Mouse (Mus musculus) heart, postnatal 25 days (tissue): ENCODE results near the gene Rnase13. TPM values are rescaled to one million over a fixed set of nuclear protein-coding genes. Genes with fewer than 3 reads are reported as not detected.
"Not testable (repeated sequence)": the region's sequence is repeated elsewhere in the genome, so short reads cannot be mapped to it uniquely, and the experiment has no call there.

Experiments
- DNase-seq: peaks from one replicate; pipeline ENCODE4 v3.0.0; 2022; ENCODE audit warnings: low spot score
- intact Hi-C: fragments of 180-260 bp; cut with DNase I; formaldehyde crosslinking; loops from one replicate; pipeline ENCODE4 v1.15.1; 2025
- total RNA-seq, 2 experiments: library from RNA; stranded (reverse); gene quantifications; 2 replicates each; pipeline ENCODE4 v1.2.3; 2021

Gene Rnase13
- not detected for total RNA-seq

DNA sequence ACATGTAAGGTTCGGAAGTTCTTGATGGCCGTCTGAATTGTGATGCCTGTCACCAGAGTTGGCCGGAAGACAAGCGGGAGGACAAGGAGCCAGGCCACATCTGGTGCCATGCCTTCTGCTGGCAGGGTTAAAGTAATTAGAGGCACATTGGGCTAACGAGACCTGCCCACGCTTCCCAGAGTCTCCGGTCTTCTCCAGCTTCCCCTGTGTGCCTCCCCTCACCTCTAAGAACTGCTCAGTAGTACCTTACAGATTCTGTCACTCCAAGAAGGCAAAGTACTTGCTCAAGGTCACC lies at the start of gene Rnase13:
TSS of gene Rnase13 (minus strand) at position 203 of the 295 bp plus-strand sequence.
- intact Hi-C loops, result no loop called here
- DNase-seq, result no peak

DNA sequence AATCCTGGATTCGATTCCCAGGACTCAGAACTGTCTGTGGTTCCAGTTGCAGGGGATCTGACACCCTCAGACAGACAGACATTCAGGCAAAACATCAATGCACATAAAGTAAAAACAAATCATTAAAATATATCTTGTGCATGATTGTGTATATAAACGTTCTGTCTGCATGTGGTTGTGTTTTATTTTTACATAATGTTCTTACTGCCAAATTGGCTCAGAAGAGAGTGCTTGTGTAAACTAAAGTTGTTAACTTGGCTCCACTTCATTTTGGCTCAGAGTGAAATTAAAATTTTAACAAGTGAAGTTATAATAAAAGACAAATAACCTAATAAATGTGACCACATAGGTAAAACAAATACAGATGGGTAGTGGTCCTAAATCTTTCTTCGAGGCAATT lies 44.8 kb upstream of the Rnase13 start:
- no peak for DNase-seq
- intact Hi-C loops, result no loop called here

DNA sequence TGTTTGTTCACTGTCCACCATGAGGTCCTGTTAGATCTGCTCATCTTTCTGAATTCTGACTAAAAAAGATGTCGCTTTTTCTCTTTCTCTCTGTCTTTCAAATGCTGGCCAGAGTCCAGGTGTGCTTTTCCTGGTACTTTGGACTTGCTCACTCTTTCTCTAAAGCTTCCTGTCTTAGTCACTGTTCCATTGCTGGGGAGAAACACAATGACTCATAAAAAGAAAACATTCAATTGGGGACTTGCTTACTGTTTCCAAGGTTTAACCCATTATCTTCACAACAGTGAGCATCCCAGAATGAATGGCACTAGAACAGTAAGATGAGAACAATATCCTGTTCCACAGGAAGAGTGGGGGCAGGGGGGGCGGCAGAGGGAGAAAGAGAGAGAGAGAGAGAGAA lies 37.7 kb upstream of the Rnase13 start:
- intact Hi-C loops, result no loop called here
- no peak for DNase-seq

DNA sequence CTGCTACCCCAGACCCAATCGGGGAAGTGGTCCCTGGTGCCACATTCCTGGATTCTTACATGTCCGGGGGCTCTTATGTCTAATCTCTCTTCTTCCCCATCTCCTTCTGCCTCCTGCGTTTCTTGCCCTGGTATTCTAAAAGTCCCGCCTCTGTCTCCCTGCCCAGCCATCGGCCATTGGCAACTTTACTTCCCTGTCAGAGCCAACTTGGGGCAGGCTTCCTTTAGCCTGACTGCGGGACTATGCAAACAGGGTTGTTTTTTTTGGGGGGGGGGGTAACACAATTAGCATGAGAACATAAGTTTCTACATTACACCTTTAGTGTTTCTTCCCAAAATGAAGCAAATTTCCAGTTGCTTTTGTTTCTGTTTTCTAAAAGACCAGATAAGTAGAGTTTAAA lies 20.8 kb upstream of the Rnase13 start:
- intact Hi-C loops, result no loop called here
- DNase-seq, result no peak

DNA sequence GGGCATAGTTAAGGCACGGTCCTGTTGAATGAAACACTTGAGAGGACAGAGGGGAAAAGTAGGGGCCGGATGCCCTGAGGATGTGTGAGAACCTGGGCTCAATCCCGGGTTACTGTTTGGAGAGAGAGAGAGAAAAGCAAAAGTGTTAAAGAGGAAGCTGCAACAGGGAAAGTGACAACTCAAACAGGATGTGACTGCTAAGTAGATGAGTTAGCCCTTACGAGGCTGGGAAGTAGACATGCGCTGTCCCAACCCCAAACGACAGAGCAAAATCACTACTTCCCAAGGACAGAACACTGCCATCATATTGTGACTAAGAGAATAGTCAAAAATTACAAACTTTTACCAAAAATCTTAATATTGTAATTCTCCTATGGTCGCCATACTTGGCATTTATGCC lies 19.7 kb upstream of the Rnase13 start:
- intact Hi-C loops, result no loop called here

DNA sequence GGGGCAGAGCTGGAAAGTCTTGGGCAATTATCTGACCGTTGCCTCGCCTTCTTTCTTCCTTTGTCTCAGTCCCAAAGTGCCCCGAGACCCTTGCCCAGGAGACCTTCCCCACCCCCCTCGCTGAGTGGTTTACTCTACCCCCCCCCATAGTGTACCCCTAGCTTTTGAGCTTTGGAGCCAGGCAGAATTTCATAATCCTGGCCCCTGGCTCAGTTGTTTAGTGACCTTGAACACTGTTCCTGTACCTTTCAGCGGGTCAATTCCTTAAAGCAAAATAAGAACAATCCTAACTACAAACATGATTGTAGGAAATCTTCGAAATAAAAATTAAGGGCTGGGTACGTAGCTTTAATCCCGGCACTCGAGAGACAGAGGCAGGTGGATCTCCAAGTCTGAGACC lies 19.0 kb upstream of the Rnase13 start:
- no peak for DNase-seq
- intact Hi-C loops, result loop anchor here (2.0 kb wide), 1 partner anchor 43 kb away; the partner anchor contains the start of gene Arhgef40

More for the DNA sequence above, 19.7 kb upstream of the Rnase13 start:
- no peak for DNase-seq

DNA sequence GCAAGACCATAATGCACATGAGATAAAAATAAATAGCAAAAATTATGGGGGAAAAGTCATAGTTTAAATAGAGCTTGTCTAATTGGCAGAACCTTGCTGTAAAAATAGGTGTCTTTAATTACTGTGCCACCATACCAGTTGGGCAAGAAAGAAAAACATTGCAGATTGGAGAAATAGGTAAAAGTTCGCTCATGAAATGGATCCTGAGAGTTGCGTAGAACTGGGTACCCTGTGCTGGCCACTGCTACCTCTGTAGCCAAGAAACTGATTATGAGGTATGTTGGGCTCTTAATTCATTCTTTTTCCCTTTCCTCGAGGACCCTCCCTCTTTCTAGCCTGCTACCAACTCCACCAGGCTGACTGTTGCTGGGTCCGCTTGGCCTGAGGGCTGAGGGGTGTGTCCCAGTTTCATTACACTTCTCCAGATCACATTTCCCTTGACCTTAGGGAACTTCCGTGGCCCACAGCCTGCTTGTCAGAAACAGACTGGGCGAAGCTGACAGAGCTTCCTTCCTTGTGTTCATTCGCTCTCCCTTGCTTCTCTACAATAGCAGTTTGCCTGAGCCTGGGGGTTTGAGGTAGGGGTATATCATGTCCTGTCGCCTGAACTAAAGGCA lies 18.5 kb upstream of the Rnase13 start:
- intact Hi-C loops, result loop anchor here (2.0 kb wide), 1 partner anchor 44 kb away; the partner anchor contains the start of gene Arhgef40
- DNase-seq, result no peak

DNA sequence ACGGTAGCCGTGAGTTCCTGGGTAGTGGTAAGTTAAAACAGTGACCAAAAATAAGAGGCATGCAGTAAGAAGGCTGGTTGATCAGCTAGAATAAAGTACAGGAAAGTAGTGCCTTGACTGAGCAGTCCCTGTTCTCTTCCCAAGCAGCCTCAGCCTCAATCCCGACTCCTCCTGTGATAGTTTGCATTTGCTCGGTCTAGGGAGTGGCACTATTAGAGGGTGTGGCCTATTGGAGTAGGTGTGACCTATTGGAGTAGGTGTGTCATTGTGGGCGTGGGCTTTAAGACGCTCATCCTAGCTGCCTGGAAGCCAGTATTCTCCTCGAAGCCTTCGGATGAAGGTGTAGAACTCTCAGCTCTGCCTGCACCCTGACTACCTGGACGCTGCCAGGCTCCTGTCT lies 16.4 kb upstream of the Rnase13 start:
- intact Hi-C loops, result loop anchor here (10.0 kb wide), 1 partner anchor 54 kb away; the partner anchor contains the start of gene Mettl17
- DNase-seq, result no peak

DNA sequence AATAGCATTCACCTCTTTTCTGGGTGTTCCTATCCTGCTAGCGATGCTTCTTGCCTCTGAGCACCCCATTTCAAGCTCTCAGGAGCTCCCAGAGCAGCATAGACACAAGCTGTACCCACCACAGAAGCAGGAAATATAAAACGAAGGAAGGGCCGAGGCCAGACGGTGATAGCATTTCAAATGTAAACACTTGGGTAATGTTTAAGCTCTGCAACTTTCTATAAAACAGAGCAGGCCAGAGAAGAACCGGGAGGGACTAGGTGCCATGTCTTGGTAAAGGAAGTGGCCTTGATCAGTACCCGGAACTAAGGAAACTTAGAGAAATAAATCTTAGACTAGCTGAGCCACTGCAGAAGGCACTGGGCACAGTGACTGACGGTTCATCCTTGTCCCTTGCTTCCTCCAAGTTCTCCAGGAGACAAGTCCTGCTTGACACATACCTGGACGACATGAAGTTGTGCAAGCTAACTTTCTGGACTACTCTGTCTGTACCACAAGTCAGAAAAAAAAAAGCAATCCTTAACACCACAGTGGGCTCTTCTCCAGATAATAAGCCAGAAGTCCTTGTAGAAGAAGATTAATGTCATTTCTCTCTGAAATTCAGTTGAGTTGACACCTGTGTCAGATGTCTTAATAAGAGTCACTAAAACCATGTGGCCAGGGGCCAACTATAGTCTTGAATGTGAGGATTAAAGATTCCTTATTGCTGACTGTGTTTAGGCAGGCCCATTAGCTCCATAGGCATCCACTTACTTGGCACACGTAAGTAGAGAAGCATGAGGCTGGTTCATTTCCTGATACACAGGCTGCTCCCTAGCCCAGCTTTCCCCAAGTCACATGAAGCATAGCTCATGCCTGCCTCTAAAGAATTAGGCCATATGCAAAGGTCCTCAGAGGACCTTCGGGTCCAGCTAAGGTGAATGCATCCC lies 9.8 kb upstream of the Rnase13 start:
- intact Hi-C loops, result loop anchor here (5.0 to 10.0 kb wide), 2 partner anchors 48 to 75 kb away; partner anchors contain the start of gene Mettl17
- DNase-seq, result no peak

DNA sequence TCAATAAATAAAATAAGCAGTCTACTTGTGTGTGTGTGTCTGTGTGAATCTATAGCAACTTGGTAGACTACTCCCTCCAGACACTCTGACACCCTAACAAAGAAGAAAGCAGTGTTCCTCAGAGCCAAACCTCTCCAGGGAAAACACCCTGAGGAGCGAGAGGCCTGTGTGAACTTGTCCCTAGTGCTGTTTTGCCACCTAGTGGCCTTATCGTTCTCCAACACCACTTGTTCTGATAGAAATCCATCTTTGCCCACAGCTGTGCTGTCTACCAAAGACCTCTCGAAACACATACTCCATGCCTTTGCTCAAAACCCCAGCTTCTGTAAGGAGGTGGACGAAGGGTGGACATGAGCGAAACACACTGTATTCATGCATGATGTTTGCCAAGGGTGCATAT lies 8.3 kb upstream of the Rnase13 start:
- intact Hi-C loops, result loop anchor here (1.0 to 10.0 kb wide), 3 partner anchors 29 to 76 kb away; partner anchors contain the start of gene Mettl17

DNA sequence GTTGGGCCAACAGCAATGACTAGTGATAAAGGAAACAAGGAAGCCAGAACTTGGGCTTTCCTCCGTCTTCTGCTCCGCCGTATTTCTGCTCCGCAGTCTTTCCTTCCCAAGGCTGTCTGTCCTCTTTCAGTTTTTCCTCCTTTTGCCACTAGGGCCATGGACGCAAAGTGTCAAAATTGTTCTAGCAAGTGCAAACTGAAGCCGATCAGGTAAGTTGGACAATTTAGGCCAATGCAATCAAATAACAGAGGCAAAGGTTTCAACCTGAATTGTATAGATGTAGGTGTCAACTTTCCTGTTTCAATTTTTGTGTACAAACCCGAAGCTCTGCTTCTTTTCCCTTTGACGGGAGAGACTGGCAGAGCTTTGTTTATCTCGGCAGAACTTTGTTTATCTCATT lies 7.4 kb upstream of the Rnase13 start:
- intact Hi-C loops, result loop anchor here (5.0 to 10.0 kb wide), 2 partner anchors 45 to 77 kb away; partner anchors contain the start of gene Mettl17

More for the DNA sequence above, 8.3 kb upstream of the Rnase13 start:
- DNase-seq, result peak; percentile 37

DNA sequence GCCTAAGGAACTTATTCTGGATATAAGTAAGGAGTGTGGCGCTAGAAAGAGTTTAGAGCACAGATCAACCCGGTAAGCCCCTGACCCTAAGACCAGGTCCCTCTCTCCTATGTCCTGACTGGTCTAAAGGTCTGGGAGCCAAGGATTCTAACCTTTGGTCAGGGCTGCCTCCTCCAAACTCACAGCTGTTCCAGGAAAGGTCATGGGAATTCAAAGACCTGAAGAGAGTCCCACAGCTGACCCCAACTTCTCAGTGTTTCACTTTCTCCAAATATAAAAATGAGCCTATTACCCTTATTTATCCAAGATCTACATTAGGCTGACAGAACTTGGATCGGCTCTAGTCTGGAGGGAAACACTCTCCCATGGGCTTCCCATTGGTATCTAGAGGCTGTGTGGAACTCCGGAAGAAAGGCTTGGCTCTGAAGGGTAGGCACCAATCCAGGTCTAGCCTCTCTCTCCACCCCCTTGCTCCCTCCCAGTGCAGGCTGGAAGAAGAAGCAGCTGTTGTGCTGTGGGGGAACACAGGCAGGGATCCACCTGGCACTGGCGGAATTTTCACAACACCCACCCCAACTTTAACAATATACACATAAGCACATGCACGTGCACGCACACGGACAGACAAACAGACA lies 6.9 kb upstream of the Rnase13 start:
- intact Hi-C loops, result no loop called here
- DNase-seq, result peak; percentile 77

More for the DNA sequence above, 7.4 kb upstream of the Rnase13 start:
- no peak for DNase-seq

DNA sequence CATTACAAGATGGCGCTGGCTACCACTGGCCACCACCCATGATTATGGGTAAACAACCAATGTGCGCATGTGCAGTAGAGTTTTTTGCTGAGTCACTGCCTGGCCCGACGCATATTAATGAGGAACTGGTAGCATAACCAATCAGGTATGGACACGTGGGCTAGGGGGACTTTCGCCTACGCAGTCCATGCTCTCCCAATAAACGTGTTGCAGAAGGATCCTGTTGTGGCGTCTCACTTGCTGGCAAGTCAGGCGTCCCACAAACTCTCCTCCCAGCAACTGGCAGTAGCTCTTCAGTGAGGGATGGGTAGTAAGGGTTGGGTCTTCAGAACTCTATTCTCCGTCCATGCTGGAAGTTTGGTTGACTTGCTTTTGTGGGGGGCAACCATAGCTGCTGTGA lies 4.4 kb upstream of the Rnase13 start:
- DNase-seq, result not testable (repeated sequence)

DNA sequence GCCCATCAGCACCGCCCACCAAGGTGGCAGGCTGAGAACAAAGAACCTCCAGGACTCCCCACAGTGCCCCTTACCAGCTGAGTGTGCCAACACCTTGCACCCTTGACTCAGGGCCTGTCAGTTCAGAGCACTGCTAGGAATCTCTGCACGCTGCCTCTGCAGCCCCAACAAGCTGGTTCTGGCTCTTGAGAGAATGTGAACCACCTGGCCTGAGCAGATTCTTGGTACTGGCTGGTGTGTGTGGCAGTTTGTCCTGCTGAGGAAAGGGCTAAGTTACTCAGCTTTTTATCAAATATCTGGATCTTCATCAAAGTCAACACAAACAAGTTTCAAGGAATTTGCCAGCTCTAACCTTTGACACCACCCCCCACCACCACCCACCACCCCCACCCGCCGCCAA lies 919 bp upstream of the Rnase13 start:
- no peak for DNase-seq
- intact Hi-C loops, result no loop called here

More for the DNA sequence above, 4.4 kb upstream of the Rnase13 start:
- intact Hi-C loops, result not testable (repeated sequence)

DNA sequence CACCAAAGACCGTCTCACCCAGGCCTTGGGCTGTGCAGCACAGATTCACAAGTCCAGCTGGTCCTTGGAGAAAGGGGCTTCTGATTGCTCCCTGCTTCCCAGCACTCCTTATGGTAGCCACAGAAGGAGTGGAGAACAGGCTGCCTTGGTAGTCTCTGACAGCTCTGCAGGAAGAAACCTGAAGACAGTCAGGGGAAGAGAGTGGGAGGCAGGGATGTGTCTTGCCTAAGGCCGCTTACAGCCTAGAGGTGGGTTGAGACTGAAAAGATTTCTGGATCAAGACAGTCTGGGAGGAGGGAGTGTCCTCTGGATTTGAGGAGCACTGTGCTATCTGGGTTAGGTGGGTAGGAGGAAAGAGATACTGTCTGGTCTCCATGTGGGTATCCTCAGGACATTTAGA lies 337 bp upstream of the Rnase13 start:
- intact Hi-C loops, result no loop called here
- DNase-seq, result no peak

DNA sequence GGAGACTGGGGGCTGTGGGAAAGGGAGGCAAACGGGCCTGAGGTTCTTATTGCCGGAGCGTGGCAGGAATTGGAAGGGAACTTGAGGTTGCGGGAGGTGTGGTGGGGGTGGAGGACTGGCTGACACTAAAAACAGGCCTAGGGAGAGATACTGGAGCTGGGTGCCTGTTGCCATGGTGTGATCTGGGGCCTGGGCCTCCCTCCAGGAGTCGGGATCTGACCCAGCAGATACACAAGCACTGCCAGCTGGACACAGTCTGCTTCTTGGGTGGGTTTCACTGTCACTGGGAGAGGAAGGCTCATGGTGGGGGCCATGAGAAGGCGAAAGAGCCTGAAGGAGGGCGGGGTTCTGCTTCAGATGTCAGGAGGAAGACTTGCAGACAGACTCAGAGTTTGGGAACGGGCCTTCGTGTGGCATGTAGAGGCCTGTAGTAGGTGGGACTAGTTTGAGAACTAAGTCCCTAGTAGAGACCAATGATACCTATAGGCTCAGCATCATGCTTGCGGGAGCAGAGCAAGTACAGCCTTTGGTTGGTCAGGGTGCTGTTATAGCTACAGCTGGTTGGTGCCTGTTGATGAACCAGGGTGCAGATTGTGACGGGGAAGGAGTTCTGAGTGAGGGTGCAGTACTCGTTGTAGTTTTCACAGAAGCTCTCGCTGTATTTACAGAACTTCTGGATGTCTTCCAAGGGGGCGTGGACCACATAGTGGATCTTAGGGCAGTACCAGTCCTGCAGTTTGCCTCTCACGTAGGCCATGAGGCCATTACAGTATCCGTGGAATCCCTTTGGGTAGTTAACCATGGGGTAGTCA lies 608 bp downstream of the Rnase13 start:
- DNase-seq, result peak; percentile 67
- intact Hi-C loops, result no loop called here

DNA sequence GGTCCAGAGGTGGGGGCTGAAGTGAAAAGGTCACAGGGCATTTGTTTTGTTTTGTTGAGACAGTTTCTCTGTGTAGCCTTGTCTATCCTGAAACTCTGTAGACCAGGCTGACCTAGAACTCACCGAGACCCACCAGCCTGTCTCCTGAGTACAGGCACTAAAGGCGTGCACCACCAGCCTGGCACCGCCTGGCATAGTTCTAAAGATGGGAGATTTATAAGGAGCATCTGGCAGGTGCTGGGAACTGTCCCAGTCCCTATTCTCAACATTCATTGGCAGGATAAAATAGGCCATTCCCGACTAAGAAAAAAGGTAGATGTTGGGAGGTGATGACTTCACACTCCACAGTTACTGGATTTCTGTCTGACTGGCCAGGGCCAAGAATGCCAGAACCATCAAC lies 3.6 kb downstream of the Rnase13 start:
- DNase-seq, result no peak
- intact Hi-C loops, result no loop called here

DNA sequence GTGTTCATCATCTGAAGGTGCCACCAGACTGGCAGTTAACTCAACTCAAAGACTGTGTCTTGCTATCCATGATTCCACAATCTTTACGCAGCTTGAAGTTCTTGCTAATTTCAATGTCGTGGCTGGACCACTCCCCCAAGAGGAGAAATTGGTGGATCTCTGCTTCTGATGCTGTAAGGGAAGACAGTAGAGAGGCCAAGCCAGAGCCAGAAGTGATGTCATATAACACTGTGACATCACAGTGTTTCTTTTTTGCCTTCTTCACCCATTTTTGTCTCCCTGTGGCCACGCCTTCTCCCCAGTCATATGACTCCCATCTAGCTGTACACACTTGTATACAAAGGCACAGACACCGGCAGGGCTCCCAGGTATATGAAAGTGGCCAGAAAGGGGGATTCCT lies 4.4 kb downstream of the Rnase13 start, which contains the start of gene Tppp2:
TSS of gene Tppp2 (plus strand) at position 301 of the 400 bp plus-strand sequence.
- intact Hi-C loops, result no loop called here
- no peak for DNase-seq

DNA sequence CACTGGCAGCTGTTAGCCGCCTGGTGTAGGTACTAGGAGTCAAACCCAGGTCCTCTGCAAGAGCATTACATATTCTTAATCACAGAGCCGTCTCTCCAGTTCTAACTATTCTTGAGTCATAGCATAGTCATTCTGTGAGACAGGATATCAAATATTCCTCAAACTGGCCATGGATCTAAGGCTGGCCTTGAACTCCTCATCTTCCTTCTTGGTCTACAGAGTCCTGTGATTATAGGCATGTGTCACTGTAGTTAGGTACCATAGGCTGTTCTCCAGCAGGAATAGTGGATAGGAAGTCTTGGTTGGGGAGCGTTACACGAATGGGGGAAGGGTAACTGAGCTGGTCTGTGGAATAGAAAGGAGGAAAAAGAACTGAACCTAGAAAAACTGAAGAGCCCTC lies 6.0 kb downstream of the Rnase13 start:
- no peak for DNase-seq
- intact Hi-C loops, result no loop called here

DNA sequence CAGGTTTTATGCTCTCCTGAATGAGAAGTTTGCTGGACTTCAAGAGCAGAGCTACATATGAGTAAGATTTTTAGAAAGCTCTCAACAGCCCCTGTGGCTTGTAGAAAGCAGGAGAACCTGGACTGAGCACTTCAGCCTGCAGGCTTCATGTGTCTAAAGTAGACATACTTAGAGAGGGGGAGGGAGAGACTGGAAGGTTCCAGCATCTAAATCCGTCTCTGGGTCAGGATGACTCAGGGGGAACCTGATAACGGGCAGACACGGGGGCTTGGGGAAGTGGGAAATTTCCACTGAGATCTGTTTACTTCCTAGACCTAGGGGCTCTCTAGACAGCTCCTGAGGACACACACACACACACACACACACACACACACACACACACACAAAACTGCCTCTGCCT lies 7.5 kb downstream of the Rnase13 start:
- no peak for DNase-seq
- intact Hi-C loops, result no loop called here
